Mouse (Mus musculus): ENCODE results near the gene Frmd6. TPM values are rescaled to one million over a fixed set of nuclear protein-coding genes. Genes with fewer than 3 reads are reported as not detected.

The Frmd6 gene
- polyA plus RNA-seq (2012; rRNA removed), result 3.0 and 3.4 TPM in 2 replicates

DNA sequence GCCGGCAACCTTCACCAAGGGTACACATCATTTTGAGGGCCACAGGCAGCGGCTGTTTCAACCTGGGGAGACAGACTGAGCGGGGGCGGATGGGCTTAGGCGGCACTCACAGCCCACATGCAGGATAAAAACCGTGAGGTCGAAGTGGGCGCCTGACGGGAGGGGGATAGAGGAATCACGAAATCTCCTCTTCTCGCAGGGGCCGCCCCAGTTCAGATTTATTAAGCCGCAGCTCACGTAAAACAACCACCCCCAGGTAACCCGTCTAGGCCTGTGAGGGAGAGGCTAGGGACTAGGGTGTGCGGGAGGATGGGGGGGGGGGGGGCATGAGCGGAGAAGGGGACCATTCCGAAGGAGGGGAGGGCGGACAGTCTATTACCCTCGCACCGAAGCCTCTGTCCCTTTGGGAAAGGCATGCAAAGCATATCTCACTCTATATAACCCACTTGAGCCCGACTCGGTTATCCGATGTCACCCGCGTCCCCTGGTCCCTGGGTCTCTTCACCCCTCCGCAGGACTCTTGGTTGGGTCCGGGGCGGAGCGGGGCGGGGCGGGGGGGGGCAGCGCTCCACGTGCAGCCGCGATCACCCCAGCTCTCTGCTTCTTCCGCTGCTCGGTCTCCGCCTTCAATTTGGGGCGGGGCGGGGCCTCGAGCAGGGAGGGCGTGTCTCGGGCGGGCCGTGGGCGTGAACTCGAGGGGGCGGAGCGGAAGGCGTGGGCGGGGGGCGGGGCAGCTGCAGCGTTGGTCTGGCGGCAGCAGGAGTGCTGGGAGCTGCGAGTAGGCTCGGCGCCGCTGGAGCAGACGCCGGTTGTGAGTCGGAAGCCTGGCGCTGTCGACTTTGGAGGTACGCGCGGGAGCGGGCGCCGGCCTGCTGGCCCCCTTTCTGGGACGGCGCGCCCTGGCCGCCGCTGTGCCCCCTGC is at the start of gene Frmd6:
Gene Frmd6, plus strand, starts transcription at position 786 of the 922 bp plus-strand sequence.
- peak within 1 kb of the TSS; percentile 80 for H3K4me3 ChIP-seq (ENCODE audit: low read depth, low read length)
- H3K4me1 ChIP-seq (ENCODE audit: control insufficient read depth, insufficient read depth, insufficient read length, low read length), result peaks cover 3% of the 10 kb centered on the region
- peak within 1 kb of the TSS; percentile 84 for H3K27ac ChIP-seq (ENCODE audit: insufficient read depth, low read depth, low read length)
- TF ChIP-seq POLR2A (IDR thresholded peaks at IDR 0.05; ENCODE audit: low read depth, low read length) (peak; percentile 97), CTCF (IDR thresholded peaks at IDR 0.05; ENCODE audit: extremely low read depth, insufficient read length, insufficient replicate concordance, low read depth, low read length) (0 out of 2 replicates have a peak, but pooled peaks have one; percentile 57)
- 1% methylated on average over 69 of the region's 75 CpGs for WGBS
- H3K36me3 ChIP-seq (ENCODE audit: control insufficient read depth, insufficient read depth, low read length), result no peaks in the 10 kb centered on the region
- H3K27me3 ChIP-seq (ENCODE audit: control insufficient read depth, insufficient read depth, low read length), result no peaks in the 10 kb centered on the region

DNA sequence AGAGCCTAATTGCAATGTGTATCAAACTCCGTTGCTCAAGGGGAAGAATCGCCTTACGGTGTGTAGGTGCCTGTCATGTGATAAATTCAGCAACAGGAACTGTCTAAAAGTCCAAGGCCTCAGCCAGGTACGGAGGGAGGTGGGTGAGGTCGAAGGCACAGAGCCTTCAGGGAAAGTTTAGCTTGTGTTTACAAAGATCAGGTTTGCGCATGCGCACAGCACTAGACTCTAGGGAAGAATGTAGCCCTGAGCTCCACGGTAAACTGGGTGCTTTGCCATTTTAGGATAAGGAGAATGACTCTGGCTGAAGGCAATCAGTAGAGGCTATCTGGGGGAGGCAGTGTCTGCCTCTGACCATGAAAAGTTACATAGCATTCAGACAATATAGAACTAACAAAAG is 49.7 kb upstream of the Frmd6 start:
- no peaks in the 10 kb centered on the region for H3K27me3 ChIP-seq (ENCODE audit: control insufficient read depth, insufficient read depth, low read length)
- WGBS, result 36% methylated on average over 8 of the region's 8 CpGs
- H3K4me3 ChIP-seq (ENCODE audit: low read depth, low read length), result no peak overlapping the region
- H3K27ac ChIP-seq (ENCODE audit: insufficient read depth, low read depth, low read length), result no peak overlapping the region
- H3K36me3 ChIP-seq (ENCODE audit: control insufficient read depth, insufficient read depth, low read length), result no peaks in the 10 kb centered on the region
- TF ChIP-seq POLR2A (IDR thresholded peaks at IDR 0.05; ENCODE audit: low read depth, low read length) (no peak), CTCF (IDR thresholded peaks at IDR 0.05; ENCODE audit: extremely low read depth, insufficient read length, insufficient replicate concordance, low read depth, low read length) (no peak)
- H3K4me1 ChIP-seq (ENCODE audit: control insufficient read depth, insufficient read depth, insufficient read length, low read length), result no peaks in the 10 kb centered on the region

DNA sequence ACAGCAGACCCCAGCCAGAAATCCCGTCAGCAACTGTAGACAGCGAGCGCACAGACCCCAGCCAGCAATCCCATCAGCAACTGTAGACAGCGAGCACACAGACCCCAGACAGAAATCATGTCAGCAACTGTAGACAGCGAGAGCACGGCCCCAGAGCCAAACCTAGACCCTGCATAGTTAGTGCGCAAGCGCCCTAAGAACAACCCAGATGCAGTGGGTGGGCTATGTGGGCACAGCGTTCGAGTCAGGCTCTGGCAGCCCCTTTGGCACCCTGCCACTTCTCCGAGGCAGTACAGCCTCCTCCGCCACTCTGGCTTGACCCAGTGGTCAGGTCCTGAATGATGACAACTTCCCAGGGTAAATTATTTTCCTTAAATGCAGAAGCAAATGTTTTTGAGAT is 48.6 kb upstream of the Frmd6 start:
- Histone ChIP-seq H3K27me3 (ENCODE audit: control insufficient read depth, insufficient read depth, low read length) (no peaks in the 10 kb centered on the region), H3K4me1 (ENCODE audit: control insufficient read depth, insufficient read depth, insufficient read length, low read length) (no peaks in the 10 kb centered on the region), H3K36me3 (ENCODE audit: control insufficient read depth, insufficient read depth, low read length) (no peaks in the 10 kb centered on the region), H3K4me3 (ENCODE audit: low read depth, low read length) (no peak overlapping the region), H3K27ac (ENCODE audit: insufficient read depth, low read depth, low read length) (no peak overlapping the region)
- TF ChIP-seq POLR2A (IDR thresholded peaks at IDR 0.05; ENCODE audit: low read depth, low read length), result no peak
- 85% methylated on average over 12 of the region's 12 CpGs for WGBS

DNA sequence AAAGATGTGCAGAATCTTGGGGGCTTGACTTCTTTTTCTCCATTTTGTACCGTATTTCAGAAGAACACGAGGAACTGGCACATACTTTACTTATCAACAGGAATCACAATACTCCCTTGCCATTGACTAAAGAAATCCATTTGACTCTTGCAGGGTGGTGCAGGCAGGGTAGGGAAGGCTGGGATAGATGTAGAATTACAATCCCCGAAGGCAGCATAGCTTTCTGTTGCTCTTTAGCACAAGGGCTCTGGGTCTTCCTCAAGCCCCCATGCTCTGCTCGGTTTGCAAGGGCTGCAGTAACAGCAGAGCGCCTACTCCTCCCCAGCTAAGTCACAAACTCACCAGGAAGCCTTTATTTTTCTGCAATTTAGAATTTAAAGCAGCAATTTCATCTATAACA is 47.8 kb upstream of the Frmd6 start:
- H3K27ac ChIP-seq (ENCODE audit: insufficient read depth, low read depth, low read length), result no peak overlapping the region
- no peaks in the 10 kb centered on the region for H3K4me1 ChIP-seq (ENCODE audit: control insufficient read depth, insufficient read depth, insufficient read length, low read length)
- TF ChIP-seq POLR2A (IDR thresholded peaks at IDR 0.05; ENCODE audit: low read depth, low read length) (no peak), CTCF (IDR thresholded peaks at IDR 0.05; ENCODE audit: extremely low read depth, insufficient read length, insufficient replicate concordance, low read depth, low read length) (no peak)
- no peak overlapping the region for H3K4me3 ChIP-seq (ENCODE audit: low read depth, low read length)
- 81% methylated on average over 5 of the region's 5 CpGs for WGBS
- H3K27me3 ChIP-seq (ENCODE audit: control insufficient read depth, insufficient read depth, low read length), result no peaks in the 10 kb centered on the region
- no peaks in the 10 kb centered on the region for H3K36me3 ChIP-seq (ENCODE audit: control insufficient read depth, insufficient read depth, low read length)

DNA sequence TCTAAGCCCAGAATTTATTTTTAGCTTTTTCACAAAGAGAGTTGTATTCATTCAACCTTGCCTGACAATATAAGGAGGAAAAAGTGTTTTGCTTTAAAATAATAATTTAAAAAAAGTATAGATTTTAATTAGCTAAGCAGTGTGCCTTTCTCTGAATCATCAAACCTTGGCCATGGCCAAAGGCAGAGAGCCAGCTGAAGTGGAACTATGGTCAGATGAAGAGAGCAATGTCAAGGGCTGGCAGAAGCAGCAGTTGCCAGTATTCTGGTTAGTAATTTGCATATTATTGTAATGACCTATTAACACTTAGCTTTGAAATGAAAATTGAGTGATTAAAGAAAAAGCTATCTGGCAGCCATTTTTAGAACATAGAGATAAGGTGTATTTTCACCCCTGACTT is 47.4 kb upstream of the Frmd6 start:
- Histone ChIP-seq H3K4me1 (ENCODE audit: control insufficient read depth, insufficient read depth, insufficient read length, low read length) (no peaks in the 10 kb centered on the region), H3K4me3 (ENCODE audit: low read depth, low read length) (no peak overlapping the region), H3K27me3 (ENCODE audit: control insufficient read depth, insufficient read depth, low read length) (no peaks in the 10 kb centered on the region), H3K27ac (ENCODE audit: insufficient read depth, low read depth, low read length) (no peak overlapping the region), H3K36me3 (ENCODE audit: control insufficient read depth, insufficient read depth, low read length) (no peaks in the 10 kb centered on the region)
- TF ChIP-seq POLR2A (IDR thresholded peaks at IDR 0.05; ENCODE audit: low read depth, low read length) (no peak), CTCF (IDR thresholded peaks at IDR 0.05; ENCODE audit: extremely low read depth, insufficient read length, insufficient replicate concordance, low read depth, low read length) (no peak)

DNA sequence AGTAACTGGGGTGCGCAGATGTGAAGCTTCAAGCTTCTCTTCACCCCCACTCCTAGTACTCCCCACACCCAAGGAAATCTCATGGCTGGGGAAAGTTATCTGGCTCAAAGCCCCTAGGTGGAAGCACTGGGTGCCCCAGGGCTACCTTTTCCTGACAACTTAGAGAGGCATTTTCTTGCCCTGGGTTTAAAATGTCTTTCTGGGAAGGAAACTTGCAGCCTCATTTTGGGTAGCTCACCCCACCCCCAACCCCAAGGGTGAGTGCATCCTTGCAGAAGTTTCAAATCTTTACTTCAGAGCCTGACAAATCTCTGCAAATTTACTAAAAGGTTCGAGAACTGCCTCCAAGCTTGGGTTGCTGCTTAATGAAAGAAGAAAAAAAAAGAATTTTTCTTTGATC is 47.0 kb upstream of the Frmd6 start:
- no peaks in the 10 kb centered on the region for H3K27me3 ChIP-seq (ENCODE audit: control insufficient read depth, insufficient read depth, low read length)
- no peak for TF ChIP-seq CTCF (IDR thresholded peaks at IDR 0.05; ENCODE audit: extremely low read depth, insufficient read length, insufficient replicate concordance, low read depth, low read length)
- no peak for TF ChIP-seq POLR2A (IDR thresholded peaks at IDR 0.05; ENCODE audit: low read depth, low read length)
- 52% methylated on average over 2 of the region's 2 CpGs for WGBS
- no peaks in the 10 kb centered on the region for H3K4me1 ChIP-seq (ENCODE audit: control insufficient read depth, insufficient read depth, insufficient read length, low read length)
- H3K4me3 ChIP-seq (ENCODE audit: low read depth, low read length), result no peak overlapping the region
- H3K27ac ChIP-seq (ENCODE audit: insufficient read depth, low read depth, low read length), result no peak overlapping the region
- no peaks in the 10 kb centered on the region for H3K36me3 ChIP-seq (ENCODE audit: control insufficient read depth, insufficient read depth, low read length)

DNA sequence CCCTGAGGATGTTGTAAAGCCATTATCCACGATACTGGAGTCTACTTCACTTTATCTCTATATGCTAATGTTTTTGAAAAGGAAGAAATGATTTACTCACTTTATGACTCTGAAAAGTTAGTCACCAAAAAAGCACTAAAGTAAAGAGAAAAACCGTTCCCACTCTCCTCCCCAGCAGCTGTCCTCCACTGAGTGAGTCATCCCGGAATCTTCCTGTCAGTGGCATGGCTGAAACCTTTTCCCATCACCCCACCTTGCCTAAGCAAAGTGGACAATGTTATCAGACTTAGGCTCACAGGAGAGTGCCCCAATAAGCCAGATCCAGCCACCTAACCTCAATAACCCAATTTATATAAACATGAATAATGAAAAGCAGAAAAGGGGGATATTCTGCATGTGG is 46.6 kb upstream of the Frmd6 start:
- 20% methylated on average over 3 of the region's 3 CpGs for WGBS
- Histone ChIP-seq H3K27ac (ENCODE audit: insufficient read depth, low read depth, low read length) (no peak overlapping the region), H3K27me3 (ENCODE audit: control insufficient read depth, insufficient read depth, low read length) (no peaks in the 10 kb centered on the region), H3K4me1 (ENCODE audit: control insufficient read depth, insufficient read depth, insufficient read length, low read length) (no peaks in the 10 kb centered on the region), H3K4me3 (ENCODE audit: low read depth, low read length) (no peak overlapping the region), H3K36me3 (ENCODE audit: control insufficient read depth, insufficient read depth, low read length) (no peaks in the 10 kb centered on the region)
- TF ChIP-seq CTCF (IDR thresholded peaks at IDR 0.05; ENCODE audit: extremely low read depth, insufficient read length, insufficient replicate concordance, low read depth, low read length) (no peak), POLR2A (IDR thresholded peaks at IDR 0.05; ENCODE audit: low read depth, low read length) (no peak)
